In genomic region chr3:146405213-146406006, GRCm38 (mm10) we compare ENCODE assay signal across 8 mouse cellular contexts. TPM values are rescaled to one million over a fixed set of nuclear protein-coding genes. Genes with fewer than 3 reads are reported as not detected.
DNase-seq lines count a peak whose midpoint lies in the region; ATAC-seq and TF ChIP-seq lines count a peak whose summit lies in the region.

No protein-coding gene starts in this region.

- TF ChIP-seq CTCF in G1E (IDR thresholded peaks at IDR 0.05; ENCODE audit: low read depth, low read length), result no peak

- H3K4me1 ChIP-seq in heart, embryonic 11.5 days (ENCODE audit: control insufficient read depth, insufficient read depth, low read length), result peaks cover 18% of the 10 kb centered on the region
- peaks cover 59% of the 10 kb centered on the region for H3K4me1 ChIP-seq in G1E (ENCODE audit: insufficient read depth, low read depth, low read length)
- peaks cover 32% of the 10 kb centered on the region for H3K4me1 ChIP-seq in forebrain, embryonic 13.5 days
- H3K4me1 ChIP-seq in liver, embryonic 13.5 days (replicated peaks), result peaks cover 61% of the 10 kb centered on the region

- peak overlapping the region; percentile 86 for H3K4me2 ChIP-seq in heart, embryonic 11.5 days
- H3K4me2 ChIP-seq in forebrain, embryonic 13.5 days, result peak overlapping the region; percentile 86
- H3K4me2 ChIP-seq in liver, embryonic 13.5 days, result peak overlapping the region; percentile 97

- no peaks in the 10 kb centered on the region for H3K36me3 ChIP-seq in heart, embryonic 11.5 days (ENCODE audit: control insufficient read depth, insufficient read depth, low read length)
- peaks cover 38% of the 10 kb centered on the region for H3K36me3 ChIP-seq in G1E (replicated peaks)
- H3K36me3 ChIP-seq in forebrain, embryonic 13.5 days (ENCODE audit: poor library complexity, severe bottlenecking), result peaks cover 4% of the 10 kb centered on the region; the same call in 1 of the 2 replicates
- peaks cover 37% of the 10 kb centered on the region for H3K36me3 ChIP-seq in liver, embryonic 13.5 days

- H3K27ac ChIP-seq in heart, embryonic 11.5 days (ENCODE audit: low read depth, low read length), result peak overlapping the region; percentile 66
- H3K27ac ChIP-seq in forebrain, embryonic 13.5 days, result peak overlapping the region; percentile 81; the same call in 1 of the 2 replicates
- H3K27ac ChIP-seq in liver, embryonic 13.5 days, result peak overlapping the region; percentile 96

- peak; percentile 35; the same call in 1 of the 2 replicates for ATAC-seq in heart, embryonic 11.5 days (replicated peaks; ENCODE audit: insufficient number of reproducible peaks, low FRiP score, low TSS enrichment)
- ATAC-seq in G1E (ENCODE audit: extremely low read depth, insufficient number of reproducible peaks, low FRiP score, poor library complexity, severe bottlenecking), result peak; percentile 52
- ATAC-seq in forebrain, embryonic 13.5 days, result no peak
- ATAC-seq in liver, embryonic 13.5 days (ENCODE audit: low read depth), result peak; percentile 80

- no peak for DNase-seq in heart, postnatal 14 days
- DNase-seq in G1E (ENCODE audit: low spot score), result peak; percentile 41
- DNase-seq in liver, embryonic 13.5 days, result peak; percentile 73
- DNase-seq in urinary bladder, adult 2 months (ENCODE audit: low spot score), result no peak
- DNase-seq in adrenal gland, postnatal 14 days, result no peak
- DNase-seq in layer of hippocampus, adult 18-20 months (ENCODE audit: low spot score in 2 of 2), result no peak

- peak overlapping the region; percentile 90 for H3K4me3 ChIP-seq in heart, embryonic 11.5 days (ENCODE audit: low read depth, low read length)
- H3K4me3 ChIP-seq in G1E (ENCODE audit: low read depth, low read length), result peak overlapping the region; percentile 99
- peak overlapping the region; percentile 94 for H3K4me3 ChIP-seq in forebrain, embryonic 13.5 days
- H3K4me3 ChIP-seq in liver, embryonic 13.5 days (replicated peaks), result peak overlapping the region; percentile 92

- no peaks in the 10 kb centered on the region for H3K27me3 ChIP-seq in heart, embryonic 11.5 days (ENCODE audit: control insufficient read depth, insufficient read depth, low read length)
- no peaks in the 10 kb centered on the region for H3K27me3 ChIP-seq in G1E (ENCODE audit: insufficient read depth, low read length)
- H3K27me3 ChIP-seq in forebrain, embryonic 13.5 days, result no peaks in the 10 kb centered on the region
- H3K27me3 ChIP-seq in liver, embryonic 13.5 days, result no peaks in the 10 kb centered on the region

- H3K9ac ChIP-seq in heart, embryonic 11.5 days (ENCODE audit: low read depth, low read length), result peak overlapping the region; percentile 89
- H3K9ac ChIP-seq in forebrain, embryonic 13.5 days, result peak overlapping the region; percentile 94
- peak overlapping the region; percentile 99 for H3K9ac ChIP-seq in liver, embryonic 13.5 days

- intact Hi-C loops in heart, postnatal 14 days (cut with DNase I), result loop anchor here (5.0 kb wide), 1 partner anchor 92 kb away; the partner anchor contains the start of genes Gng5 and Spata1

- WGBS in heart, embryonic 11.5 days (ENCODE audit: insufficient replicate concordance), result 26% methylated on average over 18 of the region's 18 CpGs
- 5% methylated on average over 18 of the region's 18 CpGs for WGBS in forebrain, embryonic 13.5 days
- WGBS in liver, embryonic 13.5 days (ENCODE audit: insufficient replicate concordance), result 17% methylated on average over 18 of the region's 18 CpGs

- H3K9me3 ChIP-seq in heart, embryonic 11.5 days (replicated peaks; ENCODE audit: control insufficient read depth, low read length), result peaks cover 4% of the 10 kb centered on the region; the same call in 1 of the 2 replicates
- 0 out of 2 replicates have a peak, but pooled peaks cover 5% of the 10 kb centered on the region for H3K9me3 ChIP-seq in G1E (replicated peaks)
- H3K9me3 ChIP-seq in forebrain, embryonic 13.5 days (replicated peaks), result peaks cover 5% of the 10 kb centered on the region; the same call in 1 of the 2 replicates
- no peaks in the 10 kb centered on the region for H3K9me3 ChIP-seq in liver, embryonic 13.5 days (replicated peaks)

RNA-seq across cellular contexts. Expression of gene Ssx2ip, which starts 1.0 kb away (rescaled TPM):
- 29.7 and 32.1 TPM in 2 replicates for polyA plus RNA-seq in heart, embryonic 11.5 days (2014; fragmentation: Nextera tagmentation; extraction: Ambion mirVana)
- 10 to 100 TPM in 1 of 2 experiments, 1 to 10 TPM in 1; 8.9 to 11.0 TPM for total RNA-seq in heart, postnatal 14 days (2021)
- total RNA-seq in G1E (2014; fragmentation: Nextera tagmentation) (64.0 and 74.2 TPM in 2 replicates), G1E (2017) (53.4 and 58.6 TPM in 2 replicates)
- polyA plus RNA-seq in G1E (2012), result 12.8 and 13.7 TPM in 2 replicates
- polyA plus RNA-seq in forebrain, embryonic 13.5 days (2015; fragmentation: Nextera tagmentation; extraction: Ambion mirVana), result 22.8 and 23.3 TPM in 2 replicates
- polyA plus RNA-seq in liver, embryonic 13.5 days (2015; fragmentation: Nextera tagmentation; extraction: Ambion mirVana), result 105 and 130 TPM in 2 replicates
- polyA plus RNA-seq in urinary bladder, adult 2 months (2012; rRNA removed), result 10.9 and 13.8 TPM in 2 replicates
- 10.4 and 10.5 TPM in 2 replicates for total RNA-seq in adrenal gland, postnatal 14 days (2021)
- 100 to 1,000 TPM in 1 of 2 experiments, 10 to 100 TPM in 1; 97.4 to 105 TPM for total RNA-seq in layer of hippocampus, adult 18-20 months (2021)

RNA-seq across cellular contexts. Expression of gene Ctbs, which starts 44.2 kb away (rescaled TPM):
- 10.8 and 12.5 TPM in 2 replicates for polyA plus RNA-seq in heart, embryonic 11.5 days (2014; fragmentation: Nextera tagmentation; extraction: Ambion mirVana)
- 1 to 10 TPM; 4.0 to 4.7 TPM for total RNA-seq in heart, postnatal 14 days (2021)
- total RNA-seq in G1E (2014; fragmentation: Nextera tagmentation), result 27.6 and 40.9 TPM in 2 replicates
- total RNA-seq in G1E (2017), result 14.7 and 16.7 TPM in 2 replicates
- 20.5 and 27.5 TPM in 2 replicates for polyA plus RNA-seq in G1E (2012)
- polyA plus RNA-seq in forebrain, embryonic 13.5 days (2015; fragmentation: Nextera tagmentation; extraction: Ambion mirVana), result 3.1 and 3.5 TPM in 2 replicates
- 4.8 and 4.9 TPM in 2 replicates for polyA plus RNA-seq in liver, embryonic 13.5 days (2015; fragmentation: Nextera tagmentation; extraction: Ambion mirVana)
- 6.2 and 6.7 TPM in 2 replicates for polyA plus RNA-seq in urinary bladder, adult 2 months (2012; rRNA removed)
- total RNA-seq in adrenal gland, postnatal 14 days (2021), result 9.6 and 9.8 TPM in 2 replicates
- total RNA-seq in layer of hippocampus, adult 18-20 months (2021), result 1 to 10 TPM; 5.9 to 7.7 TPM

Comparison
In these comparisons a context has a peak if more than half of its experiments do, and no peak if none do; other contexts are left out.
1. DNase-seq: peak in G1E (single experiment) and liver, embryonic 13.5 days (single experiment); none in heart, postnatal 14 days (0 of 2), urinary bladder, adult 2 months (single experiment), adrenal gland, postnatal 14 days (single experiment) and layer of hippocampus, adult 18-20 months (0 of 2).
2. Peak in every context shown above with its lines, with median percentiles within 50 percentile points of each other: H3K27ac ChIP-seq, H3K4me2 ChIP-seq, H3K4me3 ChIP-seq and H3K9ac ChIP-seq.